Mouse (Mus musculus) lung, adult 2 months (tissue): ENCODE measurements around the gene Arhgap42. TPM values are rescaled to one million over a fixed set of nuclear protein-coding genes. Genes with fewer than 3 reads are reported as not detected.
A peak's percentile ranks its signal among the peaks of the same experiment; 100 is the strongest.

Source experiments
- DNase-seq: peaks from one replicate; pipeline ENCODE4 v3.0.0; 2022
- H3K4me1 ChIP-seq: fragments of 200-500 bp; 2 replicates; pipeline ENCODE4 v1.6.1; 2011; ENCODE audit warnings: low read length; ENCODE audit not compliant: control insufficient read depth, insufficient read depth
- H3K4me3 ChIP-seq: fragments of 200-500 bp; replicated peaks from 2 replicates; pipeline ENCODE3; 2011; ENCODE audit warnings: low read depth, mild to moderate bottlenecking, control low read depth, low read length; ENCODE audit errors: extremely low read depth
- CTCF ChIP-seq: fragments of 200-500 bp; IDR thresholded peaks from 2 replicates; pipeline ENCODE4 v1.5.1; 2011; ENCODE audit warnings: mild to moderate bottlenecking, low read length, control low read depth; ENCODE audit not compliant: insufficient read depth
- POLR2A ChIP-seq: fragments of 200-500 bp; IDR thresholded peaks from 2 replicates; pipeline ENCODE4 v1.6.1; 2011; ENCODE audit warnings: low read depth, mild to moderate bottlenecking, control low read depth, low read length, borderline replicate concordance; ENCODE audit errors: extremely low read depth
- WGBS: fragments of 180-500 bp; shearing (Covaris S2); methylation state at CpG from one replicate; pipeline ENCODE4 v1.1.7; 2018; 5-methylcytosine and 5-hydroxymethylcytosine counted together
- polyA plus RNA-seq: library from polyadenylated mRNA; depleted of rRNA; stranded (reverse); fragments of >200 nt; gene quantifications from 2 replicates; pipeline ENCODE4 v1.2.3, GENCODE M21; 2012

Gene Arhgap42
- polyA plus RNA-seq, 1 experiment, result 9.3 TPM

DNA sequence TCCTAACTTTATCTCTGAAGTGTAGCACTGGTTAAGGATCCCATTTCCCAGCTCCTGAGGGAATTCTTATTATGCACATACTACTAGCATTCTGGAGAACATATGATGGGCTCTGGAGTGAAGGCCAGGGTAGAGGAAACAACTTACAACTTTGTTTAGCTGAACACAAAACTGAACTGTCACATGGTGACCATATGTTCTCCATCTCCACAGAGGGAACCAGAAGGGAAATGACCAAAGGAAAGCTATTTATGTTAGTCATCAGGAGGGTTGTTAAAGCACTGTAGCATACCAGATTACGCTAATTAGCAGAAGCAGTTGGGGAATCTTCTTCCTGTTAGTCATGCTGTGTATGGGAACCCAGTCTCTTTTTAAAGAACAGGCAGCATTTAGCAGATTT, 145.8 kb downstream of the Arhgap42 start:
- DNase-seq, result no peak
- no peak overlapping the region for H3K4me3 ChIP-seq
- H3K4me1 ChIP-seq, result no peaks in the 10 kb centered on the region
- TF ChIP-seq POLR2A (no peak), CTCF (no peak)
- WGBS, result 64% methylated on average over 1 of the region's 1 CpGs

DNA sequence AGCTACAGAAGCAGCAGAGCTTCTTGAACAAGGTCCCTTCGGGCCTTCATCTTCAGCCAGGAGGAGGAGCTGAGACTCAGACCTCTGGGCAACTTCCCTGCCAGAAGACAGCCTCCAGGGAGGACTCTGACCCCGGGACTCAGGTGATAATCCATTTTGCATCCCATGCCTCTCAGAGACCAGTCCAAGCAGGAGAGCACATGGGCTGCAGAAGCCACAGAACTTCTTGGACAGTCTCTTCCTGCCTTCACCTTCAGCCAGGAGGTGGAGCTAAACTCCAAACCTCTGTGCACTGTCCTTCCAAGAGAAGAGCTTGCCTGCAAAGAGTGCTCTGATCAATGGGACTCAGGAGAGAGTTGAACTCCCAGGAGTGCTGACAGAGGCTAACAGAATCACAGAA, 155.5 kb downstream of the Arhgap42 start:
- 74% methylated on average over 2 of the region's 2 CpGs for WGBS

DNA sequence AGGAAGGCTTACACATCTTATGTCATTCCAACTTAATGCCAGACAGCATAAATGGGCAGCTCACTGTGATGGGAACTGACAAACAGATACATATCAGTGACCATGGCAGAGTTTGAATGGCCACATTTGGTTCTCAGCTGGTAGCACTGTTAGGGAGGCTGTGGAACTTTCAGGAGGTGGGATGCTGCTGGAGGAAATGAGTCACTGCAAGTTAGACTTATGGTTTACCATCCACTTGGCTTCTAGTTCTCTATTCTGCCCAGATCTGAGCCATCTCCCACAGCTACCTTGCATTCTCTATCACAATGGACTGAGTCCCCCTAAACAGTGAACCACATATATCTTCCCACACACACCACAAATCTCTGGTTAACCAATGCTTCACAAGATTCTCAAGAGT, 186.0 kb downstream of the Arhgap42 start:
- no peak for TF ChIP-seq POLR2A
- no peak for TF ChIP-seq CTCF
- Histone ChIP-seq H3K4me1 (no peaks in the 10 kb centered on the region), H3K4me3 (no peak overlapping the region)
- DNase-seq, result no peak

More for the DNA sequence above, 155.5 kb downstream of the Arhgap42 start:
- H3K4me3 ChIP-seq, result no peak overlapping the region
- H3K4me1 ChIP-seq, result no peaks in the 10 kb centered on the region
- no peak for TF ChIP-seq POLR2A
- TF ChIP-seq CTCF, result peak; percentile 42; the same call in 1 of the 2 replicates
- no peak for DNase-seq

DNA sequence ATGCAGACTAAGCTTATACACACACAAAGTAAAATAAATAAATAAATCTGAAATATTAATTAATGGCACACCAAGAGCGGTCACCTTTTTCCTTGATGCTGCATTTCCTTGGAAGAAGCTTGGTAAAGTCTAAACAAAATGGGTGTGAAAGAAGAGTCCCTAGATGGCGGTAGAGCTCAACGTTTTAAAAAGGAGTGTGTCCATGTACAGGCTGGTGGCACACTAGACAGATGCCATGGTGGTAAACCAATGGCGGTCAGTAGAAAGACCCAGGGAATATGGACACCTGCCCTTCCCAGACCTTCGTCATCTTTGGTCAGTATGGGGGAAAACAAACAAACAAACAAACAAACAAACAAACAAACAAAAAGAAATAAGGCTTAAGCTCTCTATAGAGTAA, 187.7 kb downstream of the Arhgap42 start:
- Histone ChIP-seq H3K4me3 (no peak overlapping the region), H3K4me1 (no peaks in the 10 kb centered on the region)
- 37% methylated on average over 5 of the region's 5 CpGs for WGBS
- no peak for TF ChIP-seq CTCF
- no peak for DNase-seq

DNA sequence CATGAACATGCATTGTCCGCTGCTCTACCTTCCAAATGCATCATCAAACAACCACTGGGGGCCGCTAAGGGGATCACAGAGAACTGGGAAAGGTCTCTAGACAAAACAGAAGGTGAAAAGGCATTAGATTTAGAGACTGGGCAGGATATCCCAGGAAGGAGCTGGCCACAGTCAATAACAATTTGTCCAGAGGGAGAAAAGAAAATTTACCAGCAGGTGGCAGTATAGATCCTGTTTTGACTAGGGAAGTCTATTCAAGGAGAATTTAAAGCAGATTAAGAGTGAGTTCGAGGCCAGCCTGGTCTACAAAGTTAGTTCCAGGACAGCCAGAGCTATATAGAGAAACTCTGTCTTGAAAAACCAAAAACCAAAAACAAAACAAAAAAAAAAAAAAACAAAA, 189.7 kb downstream of the Arhgap42 start:
- WGBS, result 53% methylated on average over 3 of the region's 3 CpGs
- Histone ChIP-seq H3K4me3 (no peak overlapping the region), H3K4me1 (no peaks in the 10 kb centered on the region)
- DNase-seq, result no peak
- TF ChIP-seq POLR2A, result no peak
- no peak for TF ChIP-seq CTCF

DNA sequence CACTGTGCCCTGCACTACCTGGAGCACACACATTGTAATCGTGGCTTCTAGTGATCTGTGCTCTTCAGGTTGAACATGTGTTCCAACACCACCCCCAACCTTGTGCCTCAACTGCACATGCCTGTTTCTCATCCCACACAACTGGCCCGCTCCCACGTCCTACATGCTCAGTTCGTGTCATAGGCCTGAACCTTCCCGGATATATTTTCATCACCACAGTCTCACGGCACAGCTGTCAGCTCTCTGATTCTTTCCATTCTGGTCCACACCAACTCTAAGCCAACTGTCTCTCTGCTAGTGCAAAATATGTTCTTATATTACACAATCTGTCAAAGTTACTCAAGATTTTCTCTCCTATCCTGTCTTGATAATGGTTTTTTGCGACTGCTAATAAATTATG, 197.9 kb downstream of the Arhgap42 start:
- TF ChIP-seq CTCF, result no peak
- TF ChIP-seq POLR2A, result no peak

DNA sequence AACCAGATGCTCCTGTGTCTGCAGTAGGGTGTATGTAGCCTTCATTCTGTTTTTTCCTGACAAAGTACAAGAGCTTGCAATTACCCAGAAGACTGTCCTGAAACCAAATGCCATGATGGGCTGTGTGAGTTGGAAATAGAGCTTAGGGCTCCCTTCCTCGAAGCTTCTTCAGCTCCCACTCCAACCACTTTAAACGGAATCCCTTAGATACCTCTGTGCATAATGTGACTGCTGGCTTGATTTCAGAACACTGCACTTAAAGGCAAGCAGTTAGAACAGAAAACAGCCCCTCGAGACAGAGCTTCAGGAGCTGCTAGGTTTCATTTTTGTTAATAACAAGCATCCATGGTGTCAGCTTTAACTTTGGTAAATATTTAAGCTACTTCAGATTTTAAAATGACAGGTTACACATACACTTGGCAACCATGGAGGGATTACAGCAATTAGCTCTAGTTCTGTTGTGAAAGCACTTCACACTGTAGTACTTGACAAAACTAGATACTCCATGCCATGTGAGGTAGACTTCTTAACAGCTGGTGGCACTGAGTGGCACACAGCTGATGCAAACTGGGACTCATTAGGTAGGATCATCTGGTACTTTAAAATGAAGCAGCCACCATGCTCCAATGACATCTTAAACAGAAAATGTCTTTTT, 201.8 kb downstream of the Arhgap42 start:
- 49% methylated on average over 3 of the region's 3 CpGs for WGBS
- no peaks in the 10 kb centered on the region for H3K4me1 ChIP-seq
- TF ChIP-seq POLR2A (no peak), CTCF (no peak)
- no peak for DNase-seq
- H3K4me3 ChIP-seq, result no peak overlapping the region

More for the DNA sequence above, 197.9 kb downstream of the Arhgap42 start:
- H3K4me3 ChIP-seq, result no peak overlapping the region
- DNase-seq, result no peak
- WGBS, result 85% methylated on average over 7 of the region's 7 CpGs
- no peaks in the 10 kb centered on the region for H3K4me1 ChIP-seq

DNA sequence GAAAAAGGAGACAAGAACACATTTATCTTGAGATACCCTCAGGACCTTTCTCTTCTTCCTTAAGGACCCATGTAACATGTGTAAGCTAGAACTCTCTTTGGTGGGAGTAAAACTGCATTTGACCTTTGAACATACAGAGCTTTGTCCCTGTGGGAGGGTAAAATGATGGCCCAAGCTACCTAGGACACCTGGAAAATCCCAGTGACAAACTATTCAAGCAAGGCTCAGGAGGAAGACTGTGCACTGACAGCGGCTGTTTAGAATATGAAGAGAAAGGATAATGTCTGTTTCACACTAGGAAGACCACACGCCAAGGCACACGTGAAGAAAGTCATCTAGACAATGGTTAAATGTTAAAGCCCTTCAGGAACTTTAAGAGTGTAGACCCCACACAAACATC, 211.0 kb downstream of the Arhgap42 start:
- DNase-seq, result no peak
- no peak overlapping the region for H3K4me3 ChIP-seq
- no peak for TF ChIP-seq POLR2A
- TF ChIP-seq CTCF, result no peak
- H3K4me1 ChIP-seq, result no peaks in the 10 kb centered on the region
- WGBS, result 84% methylated on average over 3 of the region's 3 CpGs

DNA sequence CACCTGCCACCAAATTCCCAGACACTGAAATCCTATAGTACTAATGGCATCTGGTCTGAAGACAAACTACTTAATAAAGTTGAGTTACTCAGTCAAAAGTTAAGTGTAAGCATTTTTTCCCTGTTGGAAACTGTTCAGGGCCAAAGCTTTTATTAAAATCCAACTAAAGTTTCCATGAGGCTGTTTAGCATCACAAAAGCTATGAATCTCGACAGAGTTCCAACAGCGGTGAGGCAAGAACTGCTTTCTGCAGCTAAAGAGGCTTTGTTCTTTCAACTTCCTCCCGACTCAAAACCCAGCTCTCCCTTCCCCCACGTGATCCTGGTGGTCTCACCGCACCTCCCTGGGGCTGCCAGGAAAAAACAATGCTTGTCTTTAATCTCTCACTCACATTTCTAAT, 211.5 kb downstream of the Arhgap42 start:
- Histone ChIP-seq H3K4me1 (no peaks in the 10 kb centered on the region), H3K4me3 (no peak overlapping the region)
- no peak for DNase-seq
- TF ChIP-seq POLR2A (no peak), CTCF (no peak)
- WGBS, result 15% methylated on average over 5 of the region's 5 CpGs

DNA sequence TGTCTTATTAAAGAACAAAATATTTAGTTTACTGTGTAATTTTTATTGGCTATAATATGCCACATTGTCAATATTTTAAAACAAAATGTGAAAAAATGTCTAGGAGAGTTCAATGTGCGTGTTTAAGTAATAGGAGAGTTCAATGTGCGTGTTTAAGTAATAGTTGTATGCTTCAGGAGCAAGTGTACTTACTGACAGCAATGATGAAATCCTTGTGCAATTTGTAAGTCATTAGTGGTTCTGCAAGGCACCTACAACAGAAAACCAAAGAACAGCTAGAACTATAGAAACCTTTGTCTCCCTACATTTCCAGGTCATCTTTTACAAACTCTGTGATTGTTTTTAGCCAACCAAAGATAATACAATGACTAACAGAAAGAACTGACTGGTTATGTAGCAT, 223.8 kb downstream of the Arhgap42 start:
- DNase-seq, result no peak

More for the DNA sequence above, 223.8 kb downstream of the Arhgap42 start:
- TF ChIP-seq POLR2A (no peak), CTCF (no peak)
- no peaks in the 10 kb centered on the region for H3K4me1 ChIP-seq
- no peak overlapping the region for H3K4me3 ChIP-seq
- WGBS, result 86% methylated on average over 2 of the region's 2 CpGs
